Mouse (Mus musculus) right cerebral cortex, adult 2 months (tissue): ENCODE data around the gene Acvr1b.

Source experiments
- DNase-seq, 2 experiments: peaks; one replicate each; pipeline ENCODE4 v3.0.0; 2021 to 2022; ENCODE audit warnings: low spot score in 2 of 2

The Acvr1b gene

GRCm38 (mm10) chr15:101175131-101175460, 1.2 kb downstream of the Acvr1b start:
- no peak for DNase-seq

- no peak for DNase-seq
These were observed 1.9 kb downstream of the Acvr1b start for GRCm38 (mm10) chr15:101175613-101176283.

GRCm38 (mm10) chr15:101176284-101176680, 2.4 kb downstream of the Acvr1b start:
- no peak for DNase-seq

GRCm38 (mm10) chr15:101176795-101177691, 3.2 kb downstream of the Acvr1b start:
- no peak for DNase-seq

- no peak for DNase-seq
These were observed 6.7 kb downstream of the Acvr1b start for GRCm38 (mm10) chr15:101180363-101181105.

GRCm38 (mm10) chr15:101181106-101181466, 7.2 kb downstream of the Acvr1b start:
- no peak for DNase-seq

GRCm38 (mm10) chr15:101181500-101181899, 7.6 kb downstream of the Acvr1b start:
- no peak for DNase-seq

GRCm38 (mm10) chr15:101182676-101183075, 8.8 kb downstream of the Acvr1b start:
- DNase-seq, result no peak

GRCm38 (mm10) chr15:101184300-101184699, 10.4 kb downstream of the Acvr1b start:
- no peak for DNase-seq

- no peak for DNase-seq
These were observed 11.7 kb downstream of the Acvr1b start for GRCm38 (mm10) chr15:101185549-101185948.

- no peak for DNase-seq
These were observed 14.0 kb downstream of the Acvr1b start for GRCm38 (mm10) chr15:101187907-101188306.

- no peak for DNase-seq
These were observed 16.3 kb downstream of the Acvr1b start for GRCm38 (mm10) chr15:101189981-101190761.

GRCm38 (mm10) chr15:101190762-101191150, 16.9 kb downstream of the Acvr1b start:
- DNase-seq, result no peak

GRCm38 (mm10) chr15:101191459-101192259, 17.8 kb downstream of the Acvr1b start:
- DNase-seq, result peak in 1 of 2 experiments; percentile 55

- no peak for DNase-seq
These were observed 18.4 kb downstream of the Acvr1b start for GRCm38 (mm10) chr15:101192260-101192640.

GRCm38 (mm10) chr15:101192651-101193050, 18.8 kb downstream of the Acvr1b start:
- DNase-seq, result no peak

GRCm38 (mm10) chr15:101193971-101194370, 20.1 kb downstream of the Acvr1b start:
- DNase-seq, result no peak

- DNase-seq, result no peak
These were observed 21.3 kb downstream of the Acvr1b start for GRCm38 (mm10) chr15:101194951-101195823.

- no peak for DNase-seq
These were observed 22.4 kb downstream of the Acvr1b start for GRCm38 (mm10) chr15:101196079-101196795.
